Mouse (Mus musculus) ES-E14 (cell line): ENCODE results near the gene Zfp597. TPM values are rescaled to one million over a fixed set of nuclear protein-coding genes. Genes with fewer than 3 reads are reported as not detected.

Experiments used
- DNase-seq: peaks from one replicate; pipeline ENCODE4 v3.0.0-alpha.2; 2013; ENCODE audit warnings: low read depth, low spot score
- H3K27ac ChIP-seq: 2 replicates; pipeline ENCODE4 v1.5.1; 2012; ENCODE audit warnings: low read depth, mild to moderate bottlenecking, low read length, moderate library complexity, mixed read lengths; ENCODE audit not compliant: poor library complexity, insufficient read depth, severe bottlenecking
- H3K36me3 ChIP-seq: 2 replicates; pipeline ENCODE4 v1.6.1; 2012; ENCODE audit warnings: mild to moderate bottlenecking, low read length, moderate library complexity, mixed read lengths; ENCODE audit not compliant: control insufficient read depth, poor library complexity, insufficient read depth, severe bottlenecking
- H3K4me1 ChIP-seq, 2 experiments: fragments of 150-350 bp in 1 of 2; sonication (generic) in 1 of 2; 2 replicates each; pipeline ENCODE4 v1.6.1; 2012; ENCODE audit warnings: low read length in 2 of 2, mild to moderate bottlenecking in 1 of 2, mixed read lengths in 1 of 2; ENCODE audit not compliant: control insufficient read depth in 2 of 2, insufficient read depth in 2 of 2, poor library complexity in 1 of 2
- H3K4me3 ChIP-seq, 2 experiments: fragments of 150-350 bp in 1 of 2; sonication (generic) in 1 of 2; 2 replicates each; pipeline ENCODE4 v1.5.1; 2012; ENCODE audit warnings: low read length in 2 of 2, low read depth in 1 of 2, mild to moderate bottlenecking in 1 of 2, mixed read lengths in 1 of 2; ENCODE audit not compliant: insufficient read depth in 1 of 2, poor library complexity in 1 of 2, severe bottlenecking in 1 of 2
- H3K9ac ChIP-seq: 2 replicates; pipeline ENCODE4 v1.6.1; 2012; ENCODE audit warnings: low read depth, mild to moderate bottlenecking, low read length, mixed read lengths; ENCODE audit not compliant: poor library complexity, insufficient read depth, severe bottlenecking
- H3K9me3 ChIP-seq: fragments of 150-350 bp; sonication (generic); 2 replicates; pipeline ENCODE4 v1.6.1; 2012; ENCODE audit warnings: low read depth, mild to moderate bottlenecking, low read length; ENCODE audit not compliant: control insufficient read depth, insufficient read depth
- CHD2 ChIP-seq: IDR thresholded peaks from 2 replicates; pipeline ENCODE4 v1.6.1; 2014; ENCODE audit warnings: mild to moderate bottlenecking, low read depth, low read length, inconsistent platforms
- HCFC1 ChIP-seq: IDR thresholded peaks from 2 replicates; pipeline ENCODE4 v1.6.1; 2012; ENCODE audit warnings: low read length, inconsistent platforms, borderline replicate concordance; ENCODE audit not compliant: insufficient read depth
- MAFK ChIP-seq: IDR thresholded peaks from 2 replicates; pipeline ENCODE4 v1.6.1; 2014; ENCODE audit warnings: mild to moderate bottlenecking, low read depth, low read length, inconsistent platforms; ENCODE audit not compliant: insufficient read depth
- ZC3H11A ChIP-seq: IDR thresholded peaks from 2 replicates; pipeline ENCODE4 v1.6.1; 2012; ENCODE audit warnings: low read depth, mild to moderate bottlenecking, inconsistent platforms, low read length, borderline replicate concordance
- ZNF384 ChIP-seq: IDR thresholded peaks from 2 replicates; pipeline ENCODE4 v1.6.1; 2012; ENCODE audit warnings: low read depth, low read length, inconsistent platforms
- in situ Hi-C, 2 experiments: fragments of 600-800 bp; cut with MboI; formaldehyde crosslinking; loops; one replicate each; pipeline ENCODE4 v1.15.1; 2025; ENCODE audit warnings: low sequenced_read_pairs in 2 of 2, inconsistent platforms in 1 of 2; ENCODE audit not compliant: unreplicated experiment in 2 of 2
- total RNA-seq: library from RNA; depleted of rRNA; stranded (reverse); fragments of 300-350 nt; gene quantifications from 2 replicates; pipeline ENCODE4 v1.2.3, GENCODE M21; 2012

Gene Zfp597
- total RNA-seq, 1 experiment: 10.7 TPM

DNA sequence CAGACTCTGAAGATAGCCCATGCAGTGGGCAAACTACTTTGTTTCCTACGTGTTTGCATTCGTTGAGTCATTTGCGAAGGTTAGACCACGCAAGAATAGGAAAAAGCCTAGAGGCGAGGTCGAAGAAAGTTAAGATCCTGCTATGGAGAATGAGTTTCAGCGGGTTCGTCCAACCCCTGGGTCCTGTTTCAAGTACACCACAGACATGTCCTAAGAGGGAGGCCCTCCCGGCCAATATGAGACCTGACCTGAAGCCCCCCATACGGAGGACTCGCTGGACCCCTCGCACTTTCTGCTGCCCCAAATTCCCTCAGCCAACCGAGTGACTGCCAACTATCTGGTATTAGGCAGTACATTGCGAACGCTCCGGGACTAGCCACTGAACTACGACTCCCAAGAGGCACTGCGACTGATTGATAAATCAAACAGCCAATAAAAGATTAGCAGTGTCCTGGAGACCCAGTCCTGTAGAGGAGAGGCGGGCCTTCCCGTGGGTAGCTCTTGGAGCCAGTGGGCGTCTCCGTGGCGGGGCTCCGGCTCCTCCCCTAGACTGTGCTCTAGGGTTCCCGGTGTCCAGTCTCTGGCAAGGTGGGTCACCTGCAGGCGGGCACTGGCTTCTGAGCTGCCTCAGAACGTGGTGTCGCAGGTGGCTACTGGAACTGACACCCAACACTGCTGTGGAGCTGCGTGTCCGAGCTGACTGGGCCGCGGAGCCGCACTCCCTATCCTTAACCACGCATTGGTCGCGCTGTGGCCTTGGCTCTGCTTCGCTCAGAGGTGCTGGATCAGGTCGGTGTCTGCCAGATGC lies 37.4 kb downstream of the Zfp597 start, which contains the start of gene Zfp174:
TSS of gene Zfp174 (plus strand) at position 558 of the 808 bp plus-strand sequence.
- H3K27ac ChIP-seq: no peak within 1 kb of the TSS
- peak within 1 kb of the TSS; percentile 72 for H3K9ac ChIP-seq
- in situ Hi-C loops: no loop called here
- DNase-seq: peak; percentile 92
- no peaks in the 10 kb centered on the region for H3K9me3 ChIP-seq
- peaks cover 2 to 20% of the 10 kb centered on the region in 2 experiments; a peak in 3 of 4 replicates for H3K4me1 ChIP-seq
- TF ChIP-seq CHD2: peak; percentile 83
- TF ChIP-seq ZNF384: no peak
- TF ChIP-seq HCFC1: peak; percentile 95
- no peak for TF ChIP-seq ZC3H11A
- peak within 1 kb of the TSS; percentile 72 to 97 for H3K4me3 ChIP-seq
- no peaks in the 10 kb centered on the region for H3K36me3 ChIP-seq

DNA sequence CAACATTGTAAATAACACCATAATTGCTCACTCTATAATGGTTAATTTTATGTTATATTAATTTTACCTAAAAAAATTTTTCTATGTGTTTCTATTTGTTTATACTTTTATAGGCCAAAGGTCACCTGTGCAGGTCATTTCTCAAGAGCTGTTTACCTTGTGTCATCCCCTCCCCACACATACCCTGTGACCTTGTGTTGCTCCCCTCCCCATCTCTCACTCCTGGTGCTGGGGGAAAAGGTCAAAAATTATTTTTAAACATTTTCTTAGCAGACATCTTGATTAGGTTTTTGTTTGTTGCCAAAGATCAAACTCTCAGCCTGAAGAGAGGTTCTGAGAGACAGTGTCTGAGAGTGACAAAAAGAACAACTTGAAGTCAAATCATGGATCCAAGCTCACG lies 40.6 kb downstream of the Zfp597 start:
- no peak for DNase-seq
- TF ChIP-seq ZNF384 (no peak), CHD2 (no peak), HCFC1 (no peak), ZC3H11A (no peak), MAFK (no peak)
- in situ Hi-C loops: no loop called here
- Histone ChIP-seq H3K27ac (no peak overlapping the region), H3K4me1 (peaks cover 0 to 8% of the 10 kb centered on the region in 2 experiments; a peak in 2 of 4 replicates), H3K9me3 (no peaks in the 10 kb centered on the region), H3K36me3 (no peaks in the 10 kb centered on the region), H3K4me3 (no peak overlapping the region), H3K9ac (no peak overlapping the region)

DNA sequence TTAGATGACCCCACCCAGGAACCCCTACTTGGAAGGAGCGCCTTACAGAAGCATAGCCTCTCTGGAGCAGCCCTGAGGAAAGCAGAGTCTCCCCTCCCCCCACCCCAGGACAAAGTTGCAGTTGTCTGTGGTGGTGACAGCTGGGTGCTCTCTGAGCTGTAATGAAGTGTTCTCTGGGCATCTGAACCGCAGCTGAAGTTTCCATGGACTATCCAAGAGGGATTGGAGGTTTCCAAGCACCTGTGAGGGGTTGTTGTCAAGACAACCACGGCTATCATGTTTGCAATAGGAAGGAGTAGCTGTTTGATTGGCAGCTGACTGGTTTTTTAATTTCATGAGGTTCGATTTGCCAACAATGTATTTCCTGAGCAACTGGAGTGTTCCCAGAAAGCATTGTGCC lies 41.4 kb downstream of the Zfp597 start:
- H3K27ac ChIP-seq: no peak overlapping the region

DNA sequence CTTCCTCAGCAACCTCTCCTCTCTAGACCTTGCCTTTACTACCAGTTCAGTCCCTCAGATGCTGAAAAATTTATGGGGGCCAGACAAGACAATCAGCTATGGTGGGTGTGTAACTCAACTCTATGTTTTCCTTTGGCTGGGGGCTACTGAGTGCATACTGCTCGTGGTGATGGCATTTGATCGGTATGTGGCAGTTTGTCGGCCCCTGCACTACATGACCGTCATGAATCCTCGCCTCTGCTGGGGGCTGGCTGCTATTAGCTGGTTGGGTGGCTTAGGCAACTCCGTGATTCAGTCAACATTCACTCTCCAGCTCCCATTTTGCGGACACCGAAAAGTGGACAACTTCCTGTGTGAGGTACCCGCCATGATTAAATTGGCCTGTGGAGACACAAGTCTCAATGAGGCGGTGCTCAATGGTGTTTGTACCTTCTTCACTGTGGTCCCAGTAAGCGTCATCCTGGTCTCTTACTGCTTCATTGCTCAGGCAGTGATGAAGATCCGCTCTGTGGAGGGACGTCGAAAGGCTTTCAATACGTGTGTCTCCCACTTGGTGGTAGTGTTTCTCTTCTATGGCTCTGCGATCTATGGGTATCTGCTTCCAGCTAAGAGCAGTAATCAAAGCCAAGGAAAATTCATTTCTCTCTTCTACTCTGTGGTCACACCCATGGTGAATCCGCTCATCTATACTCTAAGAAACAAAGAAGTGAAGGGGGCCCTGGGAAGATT lies 45.0 kb downstream of the Zfp597 start:
- Histone ChIP-seq H3K4me1 (peaks cover 0 to 7% of the 10 kb centered on the region in 2 experiments; a peak in 2 of 4 replicates), H3K27ac (no peak overlapping the region), H3K36me3 (no peaks in the 10 kb centered on the region), H3K9ac (peak overlapping the region; percentile 14; the same call in 1 of the 2 replicates), H3K4me3 (peak overlapping the region; percentile 57; a peak in 3 of 4 replicates), H3K9me3 (no peaks in the 10 kb centered on the region)
- in situ Hi-C loops: no loop called here
- TF ChIP-seq CHD2 (no peak), ZC3H11A (peak; percentile 68; the same call in 1 of the 2 replicates)
- no peak for DNase-seq

More for the DNA sequence above, 41.4 kb downstream of the Zfp597 start:
- no peak for TF ChIP-seq HCFC1
- TF ChIP-seq CHD2: no peak
- TF ChIP-seq ZNF384: no peak
- no peak for TF ChIP-seq MAFK
- Histone ChIP-seq H3K4me1 (peaks cover 0 to 7% of the 10 kb centered on the region in 2 experiments; a peak in 2 of 4 replicates), H3K4me3 (no peak overlapping the region), H3K9me3 (no peaks in the 10 kb centered on the region), H3K36me3 (no peaks in the 10 kb centered on the region), H3K9ac (no peak overlapping the region)
- in situ Hi-C loops: no loop called here
- no peak for DNase-seq
